Mouse (Mus musculus) lung, embryonic 14.5 days (tissue): ENCODE results near the gene Tm6sf1. TPM values are rescaled to one million over a fixed set of nuclear protein-coding genes. Genes with fewer than 3 reads are reported as not detected.

Experiments
- ATAC-seq: fragments of 200-750 bp; cut with Nextera tagmentation; 2 replicates; pipeline ENCODE4 v1.8.0; 2017; ENCODE audit warnings: mild to moderate bottlenecking, moderate TSS enrichment, moderate library complexity; ENCODE audit not compliant: insufficient read depth
- DNase-seq: peaks from one replicate; pipeline ENCODE4 v3.0.0-alpha.2; 2015
- H3K27ac ChIP-seq: fragments of 300-500 bp; sonication (generic); 2 replicates; pipeline ENCODE4 v1.5.1; 2014; ENCODE audit warnings: low read depth, mild to moderate bottlenecking, moderate library complexity
- H3K27me3 ChIP-seq: fragments of 300-500 bp; sonication (generic); 2 replicates; pipeline ENCODE4 v1.6.1; 2014; ENCODE audit warnings: low read length, control low read depth; ENCODE audit not compliant: insufficient read depth
- H3K36me3 ChIP-seq: fragments of 300-500 bp; sonication (generic); 2 replicates; pipeline ENCODE4 v1.6.1; 2014; ENCODE audit warnings: control low read depth; ENCODE audit not compliant: insufficient read depth
- H3K4me1 ChIP-seq: fragments of 300-500 bp; sonication (generic); 2 replicates; pipeline ENCODE4 v1.6.1; 2014; ENCODE audit warnings: antibody characterized with exemption, control low read depth; ENCODE audit not compliant: insufficient read depth
- H3K4me2 ChIP-seq: fragments of 300-500 bp; sonication (generic); 2 replicates; pipeline ENCODE4 v1.6.1; 2014; ENCODE audit warnings: mild to moderate bottlenecking
- H3K4me3 ChIP-seq: fragments of 300-500 bp; sonication (generic); 2 replicates; pipeline ENCODE4 v1.5.1; 2014; ENCODE audit warnings: low read depth, low read length
- H3K9ac ChIP-seq: fragments of 300-500 bp; sonication (generic); 2 replicates; pipeline ENCODE4 v1.6.1; 2014
- H3K9me3 ChIP-seq: fragments of 300-500 bp; sonication (generic); 2 replicates; pipeline ENCODE4 v1.6.1; 2016; ENCODE audit warnings: low read depth, low read length, control low read depth
- CTCF ChIP-seq: IDR thresholded peaks from 2 replicates; pipeline ENCODE4 v1.5.1; 2016; ENCODE audit warnings: antibody characterized with exemption, low read depth
- WGBS: fragments of 180-500 bp; shearing (Covaris S2); extraction: QIAGEN DNeasy Blood & Tissue Kit; methylation state at CpG from one replicate; pipeline ENCODE4 v1.1.7; 2014; 5-methylcytosine and 5-hydroxymethylcytosine counted together
- polyA plus RNA-seq: library from polyadenylated mRNA; unstranded; fragments of >200 nt; fragmentation: Nextera tagmentation; extraction: Ambion mirVana; gene quantifications from 2 replicates; pipeline ENCODE4 v1.2.1, GENCODE M21; 2014

Tm6sf1 gene
- polyA plus RNA-seq, 1 experiment from 2014 or later = 16.0 TPM

DNA sequence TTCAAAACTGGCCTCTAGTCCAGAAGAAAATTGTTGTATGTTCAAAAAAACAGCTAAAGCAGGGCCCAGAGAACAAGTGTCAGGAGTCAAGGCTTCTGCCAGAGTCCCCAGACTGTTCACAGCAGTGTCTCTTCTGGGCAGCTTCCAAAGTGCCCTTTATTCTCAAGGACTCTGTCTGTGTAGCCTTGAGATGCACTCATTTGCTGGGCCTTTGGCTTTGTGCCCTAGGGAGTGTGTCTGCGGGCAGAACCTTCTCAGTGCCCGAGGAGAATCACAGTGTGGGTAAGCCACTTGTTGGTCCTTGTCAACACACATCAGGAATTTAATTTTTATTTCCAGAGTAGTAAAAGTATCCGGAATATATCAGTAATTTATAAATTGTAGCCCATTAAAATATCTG is 22.8 kb downstream of the Tm6sf1 start:
- DNase-seq (no peak), ATAC-seq (no peak)
- Histone ChIP-seq H3K4me2 (no peak overlapping the region), H3K27me3 (no peaks in the 10 kb centered on the region), H3K9ac (no peak overlapping the region), H3K4me1 (no peaks in the 10 kb centered on the region), H3K4me3 (no peak overlapping the region), H3K36me3 (peaks cover 7% of the 10 kb centered on the region; the same call in 1 of the 2 replicates), H3K9me3 (no peaks in the 10 kb centered on the region), H3K27ac (no peak overlapping the region)
- TF ChIP-seq CTCF = no peak
- 76% methylated on average over 3 of the region's 3 CpGs for WGBS

- no peaks in the 10 kb centered on the region for H3K27me3 ChIP-seq
- H3K4me2 ChIP-seq = no peak overlapping the region
- no peaks in the 10 kb centered on the region for H3K9me3 ChIP-seq
- ATAC-seq = no peak
- H3K4me3 ChIP-seq = no peak overlapping the region
- H3K9ac ChIP-seq = no peak overlapping the region
- no peak for TF ChIP-seq CTCF
- 78% methylated on average over 4 of the region's 4 CpGs for WGBS
- no peak for DNase-seq
- no peak overlapping the region for H3K27ac ChIP-seq
- peaks cover 11% of the 10 kb centered on the region; the same call in 1 of the 2 replicates for H3K36me3 ChIP-seq
- H3K4me1 ChIP-seq = no peaks in the 10 kb centered on the region
Measured at GRCm38 (mm10) chr7:81885128-81885527, 26.3 kb downstream of the Tm6sf1 start.

GRCm38 (mm10) chr7:81899361-81899760 is 40.6 kb downstream of the Tm6sf1 start:
- no peak overlapping the region for H3K4me2 ChIP-seq

GRCm38 (mm10) chr7:81904094-81904493 is 45.3 kb downstream of the Tm6sf1 start:
- Histone ChIP-seq H3K4me2 (no peak overlapping the region), H3K9ac (no peak overlapping the region), H3K27me3 (no peaks in the 10 kb centered on the region), H3K4me3 (no peak overlapping the region), H3K36me3 (no peaks in the 10 kb centered on the region), H3K9me3 (no peaks in the 10 kb centered on the region), H3K4me1 (no peaks in the 10 kb centered on the region), H3K27ac (no peak overlapping the region; the same call in 1 of the 2 replicates)
- peak; percentile 90 for ATAC-seq
- 27% methylated on average over 4 of the region's 4 CpGs for WGBS
- TF ChIP-seq CTCF = no peak
- peak; percentile 72 for DNase-seq

More at GRCm38 (mm10) chr7:81899361-81899760, 40.6 kb downstream of the Tm6sf1 start:
- no peaks in the 10 kb centered on the region for H3K9me3 ChIP-seq
- no peaks in the 10 kb centered on the region for H3K27me3 ChIP-seq
- no peak overlapping the region for H3K27ac ChIP-seq
- H3K4me1 ChIP-seq = no peaks in the 10 kb centered on the region
- no peaks in the 10 kb centered on the region for H3K36me3 ChIP-seq
- no peak overlapping the region for H3K4me3 ChIP-seq
- DNase-seq = no peak
- no peak for ATAC-seq
- WGBS = 52% methylated on average over 11 of the region's 11 CpGs
- TF ChIP-seq CTCF = no peak
- H3K9ac ChIP-seq = no peak overlapping the region

DNA sequence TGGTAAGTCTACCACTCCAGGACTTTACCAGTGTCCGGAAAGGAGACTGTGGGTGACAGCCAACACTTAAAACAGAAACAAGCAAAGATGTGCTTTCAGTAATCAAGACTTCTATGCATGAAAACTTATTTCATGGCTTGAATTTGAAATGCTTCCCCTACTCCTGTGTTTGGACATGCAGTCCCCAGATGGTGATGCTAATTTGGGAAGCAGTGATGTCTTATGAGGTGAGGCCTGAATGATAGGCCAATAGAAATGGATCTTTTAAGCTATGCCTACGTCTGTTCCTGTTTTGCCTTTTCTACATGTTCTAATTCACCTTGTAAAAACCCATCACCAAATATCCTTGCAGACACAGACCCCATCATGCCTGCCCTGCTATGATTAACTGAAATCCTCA is 46.1 kb downstream of the Tm6sf1 start:
- Histone ChIP-seq H3K27ac (no peak overlapping the region), H3K9me3 (no peaks in the 10 kb centered on the region), H3K36me3 (no peaks in the 10 kb centered on the region), H3K4me3 (no peak overlapping the region), H3K27me3 (no peaks in the 10 kb centered on the region), H3K4me1 (no peaks in the 10 kb centered on the region), H3K9ac (no peak overlapping the region), H3K4me2 (no peak overlapping the region)
- 72% methylated on average over 2 of the region's 2 CpGs for WGBS
- TF ChIP-seq CTCF = no peak
- ATAC-seq = no peak
- no peak for DNase-seq

- Histone ChIP-seq H3K4me1 (no peaks in the 10 kb centered on the region), H3K4me3 (no peak overlapping the region), H3K36me3 (no peaks in the 10 kb centered on the region), H3K27ac (no peak overlapping the region), H3K9me3 (no peaks in the 10 kb centered on the region), H3K9ac (no peak overlapping the region), H3K4me2 (no peak overlapping the region), H3K27me3 (no peaks in the 10 kb centered on the region)
- TF ChIP-seq CTCF = no peak
- WGBS = 78% methylated on average over 5 of the region's 5 CpGs
- ATAC-seq (no peak), DNase-seq (no peak)
Measured at GRCm38 (mm10) chr7:81918316-81918715, 59.5 kb downstream of the Tm6sf1 start.

DNA sequence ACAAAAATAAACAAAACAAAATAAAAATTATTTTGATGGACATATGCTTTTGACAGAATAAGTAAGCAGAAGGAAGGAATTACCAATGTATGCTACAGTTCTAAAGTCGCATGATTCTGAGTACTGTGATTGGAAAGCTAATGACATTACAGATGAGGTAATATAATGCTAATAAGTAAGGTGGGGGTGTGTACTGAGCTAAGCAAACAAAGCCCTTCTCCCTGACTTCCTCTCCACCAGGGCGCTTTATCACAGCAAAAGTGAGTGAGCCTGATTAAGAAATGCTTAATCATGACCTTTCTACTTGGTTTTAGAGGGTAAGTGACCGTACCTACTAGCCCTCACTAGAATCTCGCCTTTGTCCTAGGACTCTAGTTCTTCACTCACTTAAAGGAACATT is 61.5 kb downstream of the Tm6sf1 start:
- Histone ChIP-seq H3K27me3 (no peaks in the 10 kb centered on the region), H3K4me2 (no peak overlapping the region), H3K36me3 (no peaks in the 10 kb centered on the region), H3K4me3 (no peak overlapping the region), H3K27ac (no peak overlapping the region), H3K9me3 (no peaks in the 10 kb centered on the region), H3K9ac (no peak overlapping the region), H3K4me1 (no peaks in the 10 kb centered on the region)
- 62% methylated on average over 4 of the region's 4 CpGs for WGBS
- ATAC-seq = no peak
- no peak for TF ChIP-seq CTCF
- no peak for DNase-seq
